Mouse (Mus musculus): ENCODE measurements at regions not wholly inside any gene's neighbourhood (a gene's known extent, or its start where the extent isn't known, plus 50 kb on each side); places are given as distances from the start of the nearest gene placed in this dataset.

DNA sequence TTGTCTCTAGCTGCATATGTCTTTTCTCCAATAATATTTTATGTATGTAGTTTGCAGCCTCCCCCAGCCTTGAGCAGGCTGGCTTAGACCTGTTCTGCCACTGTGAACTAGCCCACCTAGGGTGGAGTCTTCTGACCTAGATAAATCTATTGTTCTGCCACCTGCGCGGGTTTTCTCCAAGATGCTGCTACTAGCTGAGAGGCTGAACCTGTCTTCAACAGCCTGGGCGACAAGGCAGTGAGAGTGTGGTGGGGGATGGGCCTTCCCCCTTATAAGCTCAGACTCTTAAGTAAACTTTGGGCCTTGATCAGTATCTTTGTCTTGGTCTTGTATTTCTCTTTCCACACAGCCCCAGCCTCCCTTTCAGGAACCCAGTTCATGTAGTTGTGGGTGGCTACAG is 111.7 kb downstream of the Trim52 start:
- TF ChIP-seq CTCF (conservative IDR thresholded peaks at IDR 0.05; ENCODE audit: insufficient read depth, insufficient read length, low read depth, low read length) (no peak), POLR2A (IDR thresholded peaks at IDR 0.05; ENCODE audit: low read depth, low read length) (no peak)

Data from kidney, adult 2 months (tissue).